Mouse (Mus musculus) kidney, embryonic 14.5 days (tissue): ENCODE results near the gene Npepps. TPM values are rescaled to one million over a fixed set of nuclear protein-coding genes. Genes with fewer than 3 reads are reported as not detected.

Experiments
- ATAC-seq: fragments of 200-750 bp; cut with Nextera tagmentation; 2 replicates; pipeline ENCODE4 v1.8.0; 2017; ENCODE audit warnings: moderate number of reproducible peaks, mild to moderate bottlenecking, moderate TSS enrichment, moderate library complexity; ENCODE audit not compliant: low FRiP score, low TSS enrichment
- H3K27ac ChIP-seq: fragments of 300-500 bp; sonication (generic); 2 replicates; pipeline ENCODE4 v1.5.1; 2014; ENCODE audit warnings: low read depth, mild to moderate bottlenecking, low read length, moderate library complexity, mixed read lengths
- H3K27me3 ChIP-seq: fragments of 300-500 bp; sonication (generic); 2 replicates; pipeline ENCODE4 v1.6.1; 2014; ENCODE audit warnings: mild to moderate bottlenecking, low read length; ENCODE audit not compliant: control insufficient read depth, insufficient read depth
- H3K36me3 ChIP-seq: fragments of 300-500 bp; sonication (generic); 2 replicates; pipeline ENCODE4 v1.6.1; 2014; ENCODE audit warnings: low read length, mixed read lengths; ENCODE audit not compliant: control insufficient read depth, insufficient read depth
- H3K4me1 ChIP-seq: fragments of 300-500 bp; sonication (generic); 2 replicates; pipeline ENCODE4 v1.6.1; 2014; ENCODE audit warnings: low read length, mixed read lengths; ENCODE audit not compliant: control insufficient read depth, insufficient read depth
- H3K4me2 ChIP-seq: fragments of 300-500 bp; sonication (generic); replicated peaks from 2 replicates; pipeline ENCODE4 v1.6.1; 2014; ENCODE audit warnings: low read depth, mild to moderate bottlenecking, low read length
- H3K4me3 ChIP-seq: fragments of 300-500 bp; sonication (generic); 2 replicates; pipeline ENCODE4 v1.5.1; 2014; ENCODE audit warnings: mild to moderate bottlenecking, low read length
- H3K9ac ChIP-seq: fragments of 300-500 bp; sonication (generic); 2 replicates; pipeline ENCODE4 v1.6.1; 2014; ENCODE audit warnings: low read depth, mild to moderate bottlenecking, low read length, moderate library complexity
- H3K9me3 ChIP-seq: fragments of 300-500 bp; sonication (generic); 2 replicates; pipeline ENCODE4 v1.6.1; 2016; ENCODE audit warnings: low read length; ENCODE audit not compliant: control insufficient read depth
- WGBS: fragments of 180-500 bp; shearing (Covaris S2); extraction: QIAGEN DNeasy Blood & Tissue Kit; methylation state at CpG from one replicate; pipeline ENCODE4 v1.1.7; 2014; 5-methylcytosine and 5-hydroxymethylcytosine counted together
- polyA plus RNA-seq: library from polyadenylated mRNA; unstranded; fragments of >200 nt; fragmentation: Nextera tagmentation; extraction: Ambion mirVana; gene quantifications from 2 replicates; pipeline ENCODE4 v1.2.1, GENCODE M21; 2014

The Npepps gene
- polyA plus RNA-seq, 1 experiment from 2014 or later: 78.6 TPM

DNA sequence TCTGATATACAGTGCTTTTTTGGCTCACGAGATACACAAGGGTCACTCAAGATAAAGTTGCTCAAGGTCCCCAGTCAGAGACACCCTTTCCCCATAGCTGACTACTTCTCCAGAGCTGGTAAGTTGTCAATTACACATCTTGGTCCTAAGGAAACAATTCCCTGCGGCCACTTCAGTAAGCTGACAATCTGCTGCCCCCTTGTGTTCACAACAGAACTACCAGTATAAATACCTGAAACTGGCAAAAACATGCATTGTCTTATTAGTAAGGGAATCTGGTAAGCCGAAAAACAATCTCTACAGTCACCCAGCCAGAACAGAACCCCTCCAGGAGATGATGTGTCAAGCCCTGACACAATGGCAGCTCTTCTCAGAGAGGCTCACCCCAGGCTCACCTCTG is 103.6 kb downstream of the Npepps start:
- Histone ChIP-seq H3K9me3 (no peaks in the 10 kb centered on the region), H3K4me3 (no peak overlapping the region), H3K4me1 (no peaks in the 10 kb centered on the region), H3K9ac (no peak overlapping the region), H3K27me3 (no peaks in the 10 kb centered on the region), H3K27ac (no peak overlapping the region), H3K36me3 (peaks cover 99% of the 10 kb centered on the region), H3K4me2 (no peak overlapping the region)
- no peak for ATAC-seq
- WGBS: 55% methylated on average over 3 of the region's 3 CpGs

DNA sequence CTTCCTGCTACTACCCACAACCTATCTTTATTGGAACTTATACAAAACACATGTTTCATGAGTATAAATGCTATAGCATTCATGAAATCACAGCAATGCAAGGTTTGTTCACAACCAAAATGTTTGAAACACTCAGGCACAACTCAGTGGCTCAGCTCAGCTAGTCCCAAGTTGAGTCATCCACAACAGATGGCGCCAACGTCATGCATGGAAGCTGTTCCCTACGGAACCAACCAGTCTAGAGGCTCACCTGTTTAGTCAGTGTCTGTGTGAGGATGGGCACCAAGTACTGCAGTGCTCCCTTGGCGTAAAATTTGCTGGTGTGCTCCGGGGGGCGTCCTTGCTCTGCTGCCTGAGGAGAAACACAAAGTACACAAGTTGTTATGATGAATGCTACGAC is 104.9 kb downstream of the Npepps start:
- Histone ChIP-seq H3K4me1 (no peaks in the 10 kb centered on the region), H3K4me2 (no peak overlapping the region), H3K27me3 (no peaks in the 10 kb centered on the region), H3K9ac (no peak overlapping the region), H3K27ac (no peak overlapping the region), H3K4me3 (no peak overlapping the region), H3K36me3 (peaks cover 99% of the 10 kb centered on the region), H3K9me3 (no peaks in the 10 kb centered on the region)
- ATAC-seq: no peak
- WGBS: 90% methylated on average over 7 of the region's 7 CpGs

DNA sequence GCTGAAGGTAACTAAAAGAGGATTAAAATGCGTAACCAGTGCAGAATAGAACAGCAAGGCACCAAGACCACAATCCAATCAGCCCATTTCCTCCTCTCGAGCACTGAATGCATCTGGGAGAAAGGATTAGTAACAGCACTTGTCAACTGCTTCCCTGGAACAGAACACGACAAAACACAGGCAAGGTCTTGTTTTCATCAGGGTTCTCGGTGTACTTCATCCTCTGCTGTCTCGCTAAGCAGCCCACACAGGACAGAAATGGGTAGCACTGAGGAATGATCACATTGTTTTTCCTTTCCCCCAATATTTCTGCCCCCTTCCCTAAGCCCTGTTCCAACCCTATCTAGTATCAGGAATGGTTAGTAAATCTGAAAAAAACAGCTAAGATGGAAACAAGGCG is 120.1 kb downstream of the Npepps start:
- Histone ChIP-seq H3K27me3 (no peaks in the 10 kb centered on the region), H3K4me3 (no peak overlapping the region), H3K4me2 (no peak overlapping the region), H3K9ac (no peak overlapping the region), H3K27ac (no peak overlapping the region), H3K4me1 (no peaks in the 10 kb centered on the region), H3K36me3 (peaks cover 83% of the 10 kb centered on the region), H3K9me3 (no peaks in the 10 kb centered on the region)
- no peak for ATAC-seq
- WGBS: 91% methylated on average over 6 of the region's 6 CpGs

DNA sequence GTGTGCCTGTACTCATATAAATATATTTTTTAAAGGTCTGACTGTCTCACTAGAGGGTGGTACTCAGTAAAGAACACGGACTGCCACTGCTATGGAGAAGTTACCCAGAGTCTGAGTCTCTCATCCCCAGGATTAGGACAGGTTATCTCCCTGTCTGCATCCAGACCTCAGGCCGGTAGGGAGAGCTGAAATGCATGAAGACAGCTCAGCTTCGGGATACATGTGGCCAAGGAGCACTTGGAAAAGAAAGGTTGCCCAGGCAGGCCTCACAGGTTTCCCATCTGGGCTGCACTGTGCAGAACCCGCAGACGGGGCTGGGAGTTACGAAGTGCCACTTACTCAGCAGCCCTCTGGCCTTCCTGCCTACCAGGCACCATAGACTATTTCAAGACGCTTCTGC is 123.4 kb downstream of the Npepps start:
- no peak overlapping the region for H3K9ac ChIP-seq
- no peak overlapping the region for H3K4me2 ChIP-seq
- no peaks in the 10 kb centered on the region for H3K27me3 ChIP-seq
- H3K4me1 ChIP-seq: peaks cover 11% of the 10 kb centered on the region
- no peak overlapping the region for H3K27ac ChIP-seq
- 87% methylated on average over 7 of the region's 7 CpGs for WGBS
- peaks cover 55% of the 10 kb centered on the region for H3K36me3 ChIP-seq
- no peak for ATAC-seq
- H3K4me3 ChIP-seq: no peak overlapping the region
- no peaks in the 10 kb centered on the region for H3K9me3 ChIP-seq

Other genes with a start within 250 kb of the Npepps start
- 1.6 and 1.7 TPM in 2 replicates for gene Lrrc46, start 239.2 kb downstream of the Npepps start, polyA plus RNA-seq
- gene Mrpl10, start 239.1 kb downstream of the Npepps start, polyA plus RNA-seq: 89.4 and 99.6 TPM in 2 replicates
- gene Osbpl7, start 230.0 kb downstream of the Npepps start, polyA plus RNA-seq: 5.1 and 5.8 TPM in 2 replicates
- gene Tbx21, start 165.3 kb downstream of the Npepps start, polyA plus RNA-seq: 0.07 TPM in 1 of 2 replicates, not detected in the other
- 6.0 and 6.8 TPM in 2 replicates for gene Tbkbp1, start 129.1 kb downstream of the Npepps start, polyA plus RNA-seq
- gene Kpnb1, start 92.8 kb downstream of the Npepps start, polyA plus RNA-seq: 60.0 and 84.3 TPM in 2 replicates
- 58.4 and 64.8 TPM in 2 replicates for gene Mrpl45, start 35.1 kb upstream of the Npepps start, polyA plus RNA-seq
- 0.07 and 0.10 TPM in 2 replicates for gene Gpr179, start 71.4 kb upstream of the Npepps start, polyA plus RNA-seq
- 2.5 and 3.7 TPM in 2 replicates for gene Socs7, start 81.9 kb upstream of the Npepps start, polyA plus RNA-seq
- 5.2 and 7.4 TPM in 2 replicates for gene Arhgap23, start 134.9 kb upstream of the Npepps start, polyA plus RNA-seq
- 0.15 and 0.69 TPM in 2 replicates for gene 4933428G20Rik, start 219.7 kb upstream of the Npepps start, polyA plus RNA-seq